Mouse (Mus musculus) MEL (cell line): Measurements from ENCODE around the gene Boc. TPM values are rescaled to one million over a fixed set of nuclear protein-coding genes. Genes with fewer than 3 reads are reported as not detected.

Experiments
- DNase-seq: peaks from one replicate; pipeline ENCODE4 v3.0.0; 2011; ENCODE audit warnings: low read depth, low spot score
- H3K27ac ChIP-seq: 2 replicates; pipeline ENCODE4 v1.5.1; 2012; ENCODE audit warnings: low read depth, mild to moderate bottlenecking, control low read depth, low read length, moderate library complexity; ENCODE audit not compliant: control insufficient read depth
- H3K27me3 ChIP-seq, 2 experiments: fragments of 150-350 bp in 1 of 2; sonication (generic) in 1 of 2; 2 replicates each; pipeline ENCODE4 v1.6.1; 2012; ENCODE audit warnings: low read length in 2 of 2, mild to moderate bottlenecking in 2 of 2, improper control_type of control experiment in 1 of 2, moderate library complexity in 1 of 2; ENCODE audit not compliant: insufficient read depth in 2 of 2, control insufficient read depth in 1 of 2
- H3K36me3 ChIP-seq, 2 experiments: 2 replicates each; pipeline ENCODE4 v1.6.1; 2012 to 2014; ENCODE audit warnings: low read length in 2 of 2, improper control_type of control experiment in 1 of 2, inconsistent platforms in 1 of 2, mild to moderate bottlenecking in 1 of 2; ENCODE audit not compliant: insufficient read depth in 2 of 2, control insufficient read depth in 1 of 2
- H3K4me1 ChIP-seq, 2 experiments: fragments of 150-350 bp in 1 of 2; sonication (generic) in 1 of 2; 2 replicates each; pipeline ENCODE4 v1.6.1; 2012; ENCODE audit warnings: low read length in 2 of 2, improper control_type of control experiment in 1 of 2, mild to moderate bottlenecking in 1 of 2; ENCODE audit not compliant: insufficient read depth in 2 of 2, control insufficient read depth in 1 of 2
- H3K4me3 ChIP-seq, 2 experiments: fragments of 150-350 bp in 1 of 2; sonication (generic) in 1 of 2; 2 replicates each; pipeline ENCODE4 v1.5.1; 2012; ENCODE audit warnings: low read depth in 2 of 2, low read length in 2 of 2, mild to moderate bottlenecking in 2 of 2, moderate library complexity in 2 of 2, control low read depth in 1 of 2, improper control_type of control experiment in 1 of 2; ENCODE audit not compliant: control insufficient read depth in 1 of 2, insufficient read depth in 1 of 2
- H3K79me2 ChIP-seq: 2 replicates; pipeline ENCODE4 v1.6.1; 2012; ENCODE audit warnings: mild to moderate bottlenecking, low read length, moderate library complexity; ENCODE audit not compliant: control insufficient read depth, poor library complexity, insufficient read depth
- H3K9ac ChIP-seq: 2 replicates; pipeline ENCODE4 v1.6.1; 2012; ENCODE audit warnings: low read depth, mild to moderate bottlenecking, control low read depth, low read length, moderate library complexity; ENCODE audit not compliant: control insufficient read depth, poor library complexity, severe bottlenecking
- H3K9me3 ChIP-seq: fragments of 150-350 bp; sonication (generic); replicated peaks from 2 replicates; pipeline ENCODE4 v1.6.1; 2012; ENCODE audit warnings: mild to moderate bottlenecking, low read length, improper control_type of control experiment, moderate library complexity; ENCODE audit not compliant: insufficient read depth
- CHD2 ChIP-seq: IDR thresholded peaks from 2 replicates; pipeline ENCODE4 v1.6.1; 2011; ENCODE audit warnings: low read length, improper control_type of control experiment
- E2F4 ChIP-seq: IDR thresholded peaks from 2 replicates; pipeline ENCODE4 v1.6.1; 2011; ENCODE audit warnings: low read depth, low read length, improper control_type of control experiment, borderline replicate concordance
- EP300 ChIP-seq, 2 experiments: IDR thresholded peaks; 2 replicates each; pipeline ENCODE4 v1.6.1; 2011; ENCODE audit warnings: improper control_type of control experiment in 2 of 2, low read length in 2 of 2, low read depth in 1 of 2, mild to moderate bottlenecking in 1 of 2
- ETS1 ChIP-seq: IDR thresholded peaks from 2 replicates; pipeline ENCODE4 v1.6.1; 2012; ENCODE audit warnings: low read depth, mild to moderate bottlenecking, inconsistent platforms, low read length, improper control_type of control experiment, moderate library complexity
- GABPA ChIP-seq: IDR thresholded peaks from 2 replicates; pipeline ENCODE4 v1.6.1; 2012; ENCODE audit warnings: low read depth, mild to moderate bottlenecking, inconsistent platforms, low read length, improper control_type of control experiment, moderate library complexity
- GATA1 ChIP-seq: IDR thresholded peaks from 2 replicates; pipeline ENCODE4 v1.6.1; 2011; ENCODE audit warnings: low read depth, low read length, improper control_type of control experiment
- HCFC1 ChIP-seq: IDR thresholded peaks from 2 replicates; pipeline ENCODE4 v1.6.1; 2012; ENCODE audit warnings: low read depth, mild to moderate bottlenecking, inconsistent platforms, low read length, improper control_type of control experiment, moderate library complexity
- JUND ChIP-seq: IDR thresholded peaks from 2 replicates; pipeline ENCODE4 v1.6.1; 2011; ENCODE audit warnings: low read depth, mild to moderate bottlenecking, improper control_type of control experiment, low read length
- MAFK ChIP-seq: IDR thresholded peaks from 2 replicates; pipeline ENCODE4 v1.6.1; 2011; ENCODE audit warnings: low read depth, mild to moderate bottlenecking, low read length, improper control_type of control experiment, borderline replicate concordance
- MXI1 ChIP-seq: IDR thresholded peaks from 2 replicates; pipeline ENCODE4 v1.6.1; 2011; ENCODE audit warnings: mild to moderate bottlenecking, low read depth, low read length, improper control_type of control experiment
- NELFE ChIP-seq: IDR thresholded peaks from 2 replicates; pipeline ENCODE4 v1.6.1; 2011; ENCODE audit warnings: low read depth, low read length, improper control_type of control experiment
- NRF1 ChIP-seq: IDR thresholded peaks from 2 replicates; pipeline ENCODE4 v1.6.1; 2014; ENCODE audit warnings: low read depth, mild to moderate bottlenecking, inconsistent platforms, low read length, improper control_type of control experiment, moderate library complexity; ENCODE audit not compliant: poor library complexity, insufficient read depth, severe bottlenecking
- RAD21 ChIP-seq: IDR thresholded peaks from 2 replicates; pipeline ENCODE4 v1.6.1; 2011; ENCODE audit warnings: mild to moderate bottlenecking, low read depth, low read length, improper control_type of control experiment
- SIN3A ChIP-seq: IDR thresholded peaks from 2 replicates; pipeline ENCODE4 v1.6.1; 2012; ENCODE audit warnings: low read length, improper control_type of control experiment, inconsistent platforms
- SMC3 ChIP-seq: IDR thresholded peaks from 2 replicates; pipeline ENCODE4 v1.6.1; 2011; ENCODE audit warnings: low read depth, low read length, improper control_type of control experiment
- TAL1 ChIP-seq: IDR thresholded peaks from 2 replicates; pipeline ENCODE4 v1.6.1; 2012; ENCODE audit warnings: mild to moderate bottlenecking, inconsistent platforms, low read length, moderate library complexity, mixed read lengths
- TCF12 ChIP-seq: IDR thresholded peaks from 2 replicates; pipeline ENCODE4 v1.6.1; 2014; ENCODE audit warnings: low read depth, mild to moderate bottlenecking, inconsistent platforms, low read length, improper control_type of control experiment, moderate library complexity
- USF1 ChIP-seq: IDR thresholded peaks from 2 replicates; pipeline ENCODE4 v1.6.1; 2014; ENCODE audit warnings: low read depth, mild to moderate bottlenecking, inconsistent platforms, low read length, improper control_type of control experiment, moderate library complexity
- ZC3H11A ChIP-seq: IDR thresholded peaks from 2 replicates; pipeline ENCODE4 v1.6.1; 2012; ENCODE audit warnings: low read depth, mild to moderate bottlenecking, inconsistent platforms, low read length, improper control_type of control experiment
- polyA plus RNA-seq, 2 experiments: library from polyadenylated mRNA; stranded (reverse) in 1 of 2; unstranded in 1 of 2; fragments of >175 nt in 1 of 2; fragments of >200 nt in 1 of 2; gene quantifications; 2 replicates each; pipeline versions ENCODE4 v1.2.1 to v1.2.4; 2012; ENCODE audit warnings: low replicate concordance in 2 of 2, low read depth in 1 of 2; ENCODE audit not compliant: insufficient read length in 2 of 2, insufficient read depth in 1 of 2, missing spikeins in 1 of 2
- total RNA-seq: library from RNA; depleted of rRNA; stranded (reverse); fragments of 300-350 nt; gene quantifications from 2 replicates; pipeline ENCODE4 v1.2.3, GENCODE M21; 2012

The Boc gene
- total and polyA plus RNA-seq, 3 experiments = not detected

DNA sequence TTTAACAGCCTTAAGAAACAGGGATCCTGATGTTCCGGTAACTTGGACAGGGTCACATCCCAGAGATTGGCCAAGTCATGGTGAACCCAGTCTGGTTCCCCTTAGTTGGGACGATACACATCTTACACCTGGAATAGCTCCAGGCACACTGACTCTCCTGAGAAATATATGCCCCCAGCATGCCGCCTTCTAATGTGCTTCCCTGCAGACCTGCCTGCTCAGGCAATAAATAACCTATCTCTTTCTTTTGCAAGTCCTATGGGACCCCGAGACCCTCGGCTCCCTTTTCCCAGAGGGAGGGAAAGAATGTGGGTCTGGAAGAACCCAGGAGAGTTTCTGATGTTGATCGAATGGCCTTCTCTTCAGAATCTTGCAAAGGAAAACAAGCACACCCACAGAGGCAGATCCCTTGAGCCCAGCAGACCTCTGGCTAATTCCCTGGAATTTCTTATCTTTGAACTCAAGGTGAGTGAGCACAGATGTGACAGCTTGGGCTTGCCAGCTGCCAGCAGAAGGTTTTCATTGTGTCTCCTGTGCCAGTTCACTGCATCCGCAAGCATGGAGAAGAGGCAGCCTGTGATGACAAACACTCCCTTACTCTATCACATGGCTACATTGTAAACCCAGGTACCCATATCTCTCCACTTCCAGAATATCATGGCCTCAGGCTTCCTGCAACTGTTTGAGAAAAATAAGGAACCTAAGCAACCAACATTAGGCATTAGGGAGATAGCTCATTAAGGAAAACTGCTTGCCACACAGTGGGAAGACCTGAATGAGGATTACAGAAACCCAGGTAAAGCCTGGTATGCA, 8.6 kb downstream of the Boc start:
- Histone ChIP-seq H3K4me3 (no peak overlapping the region), H3K36me3 (no peaks in the 10 kb centered on the region), H3K9ac (no peak overlapping the region), H3K4me1 (no peaks in the 10 kb centered on the region), H3K9me3 (no peaks in the 10 kb centered on the region), H3K27me3 (no peaks in the 10 kb centered on the region), H3K27ac (no peak overlapping the region), H3K79me2 (no peaks in the 10 kb centered on the region)
- no peak for DNase-seq
- TF ChIP-seq JUND = no peak
- no peak for TF ChIP-seq ETS1
- no peak for TF ChIP-seq USF1
- TF ChIP-seq RAD21 = no peak
- no peak for TF ChIP-seq NRF1
- no peak for TF ChIP-seq GABPA
- no peak for TF ChIP-seq NELFE
- no peak for TF ChIP-seq MAFK
- no peak for TF ChIP-seq HCFC1
- TF ChIP-seq ZC3H11A = no peak
- no peak for TF ChIP-seq TCF12
- TF ChIP-seq EP300 (IDR thresholded peaks at IDR 0.05; ENCODE audit: low read depth in 1 of 2, low read length in 2 of 2) = no peak
- TF ChIP-seq CHD2 = no peak
- no peak for TF ChIP-seq E2F4
- no peak for TF ChIP-seq TAL1
- TF ChIP-seq GATA1 = no peak
- no peak for TF ChIP-seq MXI1

GRCm38 (mm10) chr16:44549381-44549780, 9.3 kb downstream of the Boc start:
- Histone ChIP-seq H3K9me3 (no peaks in the 10 kb centered on the region), H3K27me3 (no peaks in the 10 kb centered on the region), H3K79me2 (no peaks in the 10 kb centered on the region), H3K27ac (no peak overlapping the region), H3K4me3 (no peak overlapping the region), H3K36me3 (no peaks in the 10 kb centered on the region), H3K4me1 (no peaks in the 10 kb centered on the region), H3K9ac (no peak overlapping the region)
- TF ChIP-seq USF1 (no peak), RAD21 (no peak), SIN3A (no peak), SMC3 (no peak), HCFC1 (no peak), TAL1 (no peak), E2F4 (no peak)
- no peak for DNase-seq
